8 mouse cellular contexts compared by ENCODE assay signal in genomic region chr17:56506417-56507065, GRCm38 (mm10). TPM values are rescaled to one million over a fixed set of nuclear protein-coding genes. Genes with fewer than 3 reads are reported as not detected.
DNase-seq lines count a peak whose midpoint lies in the region; ATAC-seq lines count a peak whose summit lies in the region.

No protein-coding gene starts in this region.

- 49% methylated on average over 15 of the region's 15 CpGs for WGBS in heart, embryonic 11.5 days (ENCODE audit: insufficient replicate concordance)
- 55% methylated on average over 15 of the region's 15 CpGs for WGBS in liver, embryonic 11.5 days

- peak overlapping the region; percentile 83 for H3K4me2 ChIP-seq in heart, embryonic 11.5 days
- H3K4me2 ChIP-seq in liver, embryonic 11.5 days = peak overlapping the region; percentile 99

- peaks cover 32% of the 10 kb centered on the region for H3K27me3 ChIP-seq in heart, embryonic 11.5 days (ENCODE audit: control insufficient read depth, insufficient read depth, low read length)
- H3K27me3 ChIP-seq in liver, embryonic 11.5 days (replicated peaks; ENCODE audit: control insufficient read depth, insufficient read depth, low read length) = peaks cover 32% of the 10 kb centered on the region

- H3K36me3 ChIP-seq in heart, embryonic 11.5 days (ENCODE audit: control insufficient read depth, insufficient read depth, low read length) = no peaks in the 10 kb centered on the region
- no peaks in the 10 kb centered on the region for H3K36me3 ChIP-seq in liver, embryonic 11.5 days (ENCODE audit: control insufficient read depth, insufficient read depth, low read length)

- no peaks in the 10 kb centered on the region for H3K9me3 ChIP-seq in heart, embryonic 11.5 days (replicated peaks; ENCODE audit: control insufficient read depth, low read length)
- H3K9me3 ChIP-seq in liver, embryonic 11.5 days (ENCODE audit: control insufficient read depth, low read length) = 0 out of 2 replicates have a peak, but pooled peaks cover 5% of the 10 kb centered on the region

- no peak overlapping the region for H3K27ac ChIP-seq in heart, embryonic 11.5 days (ENCODE audit: low read depth, low read length)
- H3K27ac ChIP-seq in liver, embryonic 11.5 days (ENCODE audit: low read depth, low read length) = no peak overlapping the region

- H3K4me1 ChIP-seq in heart, embryonic 11.5 days (ENCODE audit: control insufficient read depth, insufficient read depth, low read length) = peaks cover 3% of the 10 kb centered on the region; the same call in 1 of the 2 replicates
- H3K4me1 ChIP-seq in liver, embryonic 11.5 days (replicated peaks; ENCODE audit: control insufficient read depth, insufficient read depth, low read length) = peaks cover 9% of the 10 kb centered on the region

- H3K4me3 ChIP-seq in heart, embryonic 11.5 days (ENCODE audit: low read depth, low read length) = peak overlapping the region; percentile 46
- H3K4me3 ChIP-seq in liver, embryonic 11.5 days (ENCODE audit: low read depth, low read length) = peak overlapping the region; percentile 62

- no peak for DNase-seq in heart, postnatal 36 days
- peak; percentile 22 for DNase-seq in thymus, postnatal 4 days
- DNase-seq in thymus, postnatal 0 days (ENCODE audit: low spot score) = no peak
- no peak for DNase-seq in liver, embryonic 11.5 days (ENCODE audit: low spot score)
- no peak for DNase-seq in kidney, adult 9 months
- DNase-seq in adrenal gland, postnatal 25 days = no peak

- peak overlapping the region; percentile 74 for H3K9ac ChIP-seq in heart, embryonic 11.5 days (ENCODE audit: low read depth, low read length)
- peak overlapping the region; percentile 81 for H3K9ac ChIP-seq in liver, embryonic 11.5 days (ENCODE audit: low read depth, low read length)

- intact Hi-C loops in heart, postnatal 36 days (cut with DNase I) = no loop called here

- ATAC-seq in heart, embryonic 11.5 days (replicated peaks; ENCODE audit: insufficient number of reproducible peaks, low FRiP score, low TSS enrichment) = no peak
- no peak for ATAC-seq in liver, embryonic 11.5 days (replicated peaks; ENCODE audit: low FRiP score)
- ATAC-seq in activated CD4-positive, CD25-positive, alpha-beta regulatory T cell, adult 4 months = no peak

RNA-seq across cellular contexts. Expression of gene Znrf4, which starts 5.7 kb away (rescaled TPM):
- not detected in 2 replicates for polyA plus RNA-seq in heart, embryonic 11.5 days (2014; fragmentation: Nextera tagmentation; extraction: Ambion mirVana)
- total RNA-seq in heart, postnatal 36 days (2021) = not detected
- not detected in 2 replicates for polyA plus RNA-seq in thymus, postnatal 0 days (2015; fragmentation: Nextera tagmentation; extraction: Ambion mirVana)
- not detected in 2 replicates for polyA plus RNA-seq in liver, embryonic 11.5 days (2014; fragmentation: Nextera tagmentation; extraction: Ambion mirVana)
- not detected for polyA plus RNA-seq in activated CD4-positive, CD25-positive, alpha-beta regulatory T cell, adult 4 months (2017; shearing (Covaris generic))
- total RNA-seq in adrenal gland, postnatal 25 days (2021) = not detected in 2 replicates

RNA-seq across cellular contexts. Expression of gene Ptprs, which starts 30.3 kb away (rescaled TPM):
- 53.0 and 58.1 TPM in 2 replicates for polyA plus RNA-seq in heart, embryonic 11.5 days (2014; fragmentation: Nextera tagmentation; extraction: Ambion mirVana)
- 10 to 100 TPM; 45.8 to 47.7 TPM for total RNA-seq in heart, postnatal 36 days (2021)
- 24.2 and 29.9 TPM in 2 replicates for polyA plus RNA-seq in thymus, postnatal 0 days (2015; fragmentation: Nextera tagmentation; extraction: Ambion mirVana)
- polyA plus RNA-seq in liver, embryonic 11.5 days (2014; fragmentation: Nextera tagmentation; extraction: Ambion mirVana) = 33.4 and 39.8 TPM in 2 replicates
- polyA plus RNA-seq in activated CD4-positive, CD25-positive, alpha-beta regulatory T cell, adult 4 months (2017; shearing (Covaris generic)) = 1 to 10 TPM; 6.5 to 8.6 TPM
- total RNA-seq in adrenal gland, postnatal 25 days (2021) = 165 and 222 TPM in 2 replicates

RNA-seq across cellular contexts. Expression of gene Gm20219, which starts 47.6 kb away (rescaled TPM):
- polyA plus RNA-seq in heart, embryonic 11.5 days (2014; fragmentation: Nextera tagmentation; extraction: Ambion mirVana) = 0.28 and 0.62 TPM in 2 replicates
- under 1 TPM in 1 of 2 experiments, not detected in 1; 0.22 TPM for total RNA-seq in heart, postnatal 36 days (2021)
- 0.98 and 1.7 TPM in 2 replicates for polyA plus RNA-seq in thymus, postnatal 0 days (2015; fragmentation: Nextera tagmentation; extraction: Ambion mirVana)
- 0.44 and 0.70 TPM in 2 replicates for polyA plus RNA-seq in liver, embryonic 11.5 days (2014; fragmentation: Nextera tagmentation; extraction: Ambion mirVana)
- polyA plus RNA-seq in activated CD4-positive, CD25-positive, alpha-beta regulatory T cell, adult 4 months (2017; shearing (Covaris generic)) = 1 to 10 TPM; 1.4 to 2.4 TPM
- total RNA-seq in adrenal gland, postnatal 25 days (2021) = 0.76 and 1.1 TPM in 2 replicates
